Mouse (Mus musculus) bone marrow macrophage, adult 2 months (primary cell): ENCODE measurements at regions not wholly inside any gene's neighbourhood (a gene's known extent, or its start where the extent isn't known, plus 50 kb on each side); places are given as distances from the start of the nearest gene placed in this dataset.
"Not testable (repeated sequence)": the region's sequence is repeated elsewhere in the genome, so short reads cannot be mapped to it uniquely, and the experiment has no call there.

Experiments used
- H3K27ac ChIP-seq: 2 replicates; pipeline ENCODE4 v1.5.1; 2012; ENCODE audit warnings: low read depth, low read length; ENCODE audit not compliant: insufficient read depth
- H3K4me1 ChIP-seq: 2 replicates; pipeline ENCODE4 v1.6.1; 2012; ENCODE audit warnings: low read length; ENCODE audit not compliant: control insufficient read depth, insufficient read depth
- H3K4me3 ChIP-seq: 2 replicates; pipeline ENCODE4 v1.5.1; 2012; ENCODE audit warnings: mild to moderate bottlenecking, low read length, moderate library complexity; ENCODE audit not compliant: insufficient read depth
- CTCF ChIP-seq: IDR thresholded peaks from 2 replicates; pipeline ENCODE4 v1.5.1; 2012; ENCODE audit warnings: low read depth, mild to moderate bottlenecking, low read length, moderate library complexity
- POLR2A ChIP-seq: IDR thresholded peaks from 2 replicates; pipeline ENCODE4 v1.6.1; 2012; ENCODE audit warnings: mild to moderate bottlenecking, low read depth, low read length, borderline replicate concordance

- TF ChIP-seq CTCF, result no peak
- TF ChIP-seq POLR2A, result no peak
- H3K27ac ChIP-seq, result no peak overlapping the region
- H3K4me1 ChIP-seq, result no peaks in the 10 kb centered on the region
These were observed 282.9 kb upstream of the Rnf219 start for GRCm38 (mm10) chr14:104805332-104805731.

GRCm38 (mm10) chr14:104796348-104796965, 274.0 kb upstream of the Rnf219 start:
- TF ChIP-seq CTCF (no peak), POLR2A (no peak)
- Histone ChIP-seq H3K4me1 (no peaks in the 10 kb centered on the region), H3K27ac (no peak overlapping the region), H3K4me3 (no peak overlapping the region)

More at GRCm38 (mm10) chr14:104805332-104805731, 282.9 kb upstream of the Rnf219 start:
- H3K4me3 ChIP-seq, result no peak overlapping the region

- Histone ChIP-seq H3K27ac (no peak overlapping the region), H3K4me1 (no peaks in the 10 kb centered on the region), H3K4me3 (no peak overlapping the region)
- no peak for TF ChIP-seq POLR2A
- no peak for TF ChIP-seq CTCF
These were observed 266.9 kb upstream of the Rnf219 start for GRCm38 (mm10) chr14:104789346-104789745.

- TF ChIP-seq CTCF (no peak), POLR2A (no peak)
- Histone ChIP-seq H3K27ac (no peak overlapping the region), H3K4me3 (no peak overlapping the region), H3K4me1 (no peaks in the 10 kb centered on the region)
These were observed 262.6 kb upstream of the Rnf219 start for GRCm38 (mm10) chr14:104785066-104785465.

- no peaks in the 10 kb centered on the region for H3K4me1 ChIP-seq
- no peak overlapping the region for H3K27ac ChIP-seq
- H3K4me3 ChIP-seq, result no peak overlapping the region
- TF ChIP-seq POLR2A (no peak), CTCF (no peak)
These were observed 247.5 kb upstream of the Rnf219 start for GRCm38 (mm10) chr14:104769938-104770337.

- TF ChIP-seq POLR2A (no peak), CTCF (no peak)
- H3K4me1 ChIP-seq, result no peaks in the 10 kb centered on the region
- no peak overlapping the region for H3K4me3 ChIP-seq
- no peak overlapping the region for H3K27ac ChIP-seq
These were observed 211.8 kb upstream of the Rnf219 start for GRCm38 (mm10) chr14:104734213-104734612.

GRCm38 (mm10) chr14:104732036-104732435, 209.6 kb upstream of the Rnf219 start:
- H3K4me1 ChIP-seq, result no peaks in the 10 kb centered on the region
- no peak overlapping the region for H3K27ac ChIP-seq
- no peak overlapping the region for H3K4me3 ChIP-seq
- TF ChIP-seq POLR2A (no peak), CTCF (no peak)

GRCm38 (mm10) chr14:104731319-104731995, 209.0 kb upstream of the Rnf219 start:
- TF ChIP-seq CTCF (no peak), POLR2A (no peak)
- Histone ChIP-seq H3K4me1 (no peaks in the 10 kb centered on the region), H3K27ac (no peak overlapping the region)

GRCm38 (mm10) chr14:104715651-104716050, 193.2 kb upstream of the Rnf219 start:
- H3K27ac ChIP-seq, H3K4me3 ChIP-seq, H3K4me1 ChIP-seq: not testable (repeated sequence)

More at GRCm38 (mm10) chr14:104731319-104731995, 209.0 kb upstream of the Rnf219 start:
- no peak overlapping the region for H3K4me3 ChIP-seq

- H3K27ac ChIP-seq, result no peak overlapping the region
- TF ChIP-seq POLR2A, result no peak
- TF ChIP-seq CTCF, result no peak
- H3K4me1 ChIP-seq, result no peaks in the 10 kb centered on the region
- H3K4me3 ChIP-seq, result no peak overlapping the region
These were observed 179.9 kb upstream of the Rnf219 start for GRCm38 (mm10) chr14:104702283-104702893.

- H3K4me1 ChIP-seq, result no peaks in the 10 kb centered on the region
- TF ChIP-seq CTCF (no peak), POLR2A (no peak)
These were observed 176.5 kb upstream of the Rnf219 start for GRCm38 (mm10) chr14:104698962-104699361.

More at GRCm38 (mm10) chr14:104698962-104699361, 176.5 kb upstream of the Rnf219 start:
- no peak overlapping the region for H3K27ac ChIP-seq
- no peak overlapping the region for H3K4me3 ChIP-seq
